Mouse (Mus musculus) stomach, postnatal 0 days (tissue): ENCODE data around the gene Sass6.

ENCODE experiments used
- CTCF ChIP-seq: IDR thresholded peaks from 2 replicates; pipeline ENCODE4 v1.5.1; 2016; ENCODE audit warnings: antibody characterized with exemption, low read depth, mild to moderate bottlenecking, moderate library complexity
- EP300 ChIP-seq: optimal IDR thresholded peaks from 2 replicates; pipeline ENCODE3; 2016; ENCODE audit warnings: antibody characterized with exemption

DNA sequence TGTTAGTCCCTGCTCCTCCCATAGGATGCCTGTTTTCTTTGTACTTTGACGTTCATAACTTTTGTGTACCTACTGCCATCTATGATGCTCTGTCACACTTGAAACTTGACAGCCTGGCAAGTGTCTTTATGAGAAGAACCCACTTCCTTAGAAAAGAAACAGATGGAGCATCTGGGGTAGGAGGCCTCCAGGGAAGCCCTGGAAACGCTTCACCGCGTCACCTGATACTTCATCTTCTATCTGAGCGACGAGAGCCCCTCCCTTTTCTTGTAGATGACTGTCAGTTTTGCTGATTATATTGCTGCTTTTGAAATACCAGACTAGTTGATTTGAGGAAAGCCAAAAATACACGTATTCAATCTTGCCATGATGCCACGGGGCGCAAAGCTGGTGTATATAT lies 9.8 kb downstream of the Sass6 start:
- TF ChIP-seq EP300 (no peak), CTCF (no peak)
